Comparison of ENCODE assay signal across 9 mouse cellular contexts in genomic region chr8:60632933-60633655, GRCm38 (mm10). TPM values are rescaled to one million over a fixed set of nuclear protein-coding genes. Genes with fewer than 3 reads are reported as not detected.
DNase-seq lines count a peak whose midpoint lies in the region; ATAC-seq and TF ChIP-seq lines count a peak whose summit lies in the region.
"Had no signal": no experiment of that assay in that cellular context is flagged by ENCODE, and none has a peak within 500 bp of the region (broad histone marks: within the 10 kb centered on the region; RNA-seq: fewer than 3 reads in every experiment).

No protein-coding gene starts in this region.

- no peak for TF ChIP-seq EP300 in liver, embryonic 14.5 days (IDR thresholded peaks at IDR 0.05; ENCODE audit: low read depth)

- H3K9me3 ChIP-seq in hindbrain, embryonic 13.5 days: no peaks in the 10 kb centered on the region
- no peaks in the 10 kb centered on the region for H3K9me3 ChIP-seq in liver, embryonic 14.5 days (ENCODE audit: control insufficient read depth, low read length)

- DNase-seq in heart, adult 18-20 months: peak; percentile 9 to 48
- no peak for DNase-seq in heart, adult 8-10 months (ENCODE audit: low spot score)
- DNase-seq in urinary bladder, postnatal 14 days (ENCODE audit: low spot score): peak; percentile 26
- DNase-seq in urinary bladder, postnatal 4 days (ENCODE audit: low spot score in 2 of 2): no peak
- DNase-seq in liver, embryonic 14.5 days (ENCODE audit: low read depth in 3 of 3, low spot score in 3 of 3): no peak
- peak; percentile 11 for DNase-seq in retina, postnatal 7 days (ENCODE audit: low read depth, low spot score)
- no peak for DNase-seq in cerebellum, adult 11-12 months

- peak overlapping the region; percentile 68 for H3K4me3 ChIP-seq in hindbrain, embryonic 13.5 days
- H3K4me3 ChIP-seq in liver, embryonic 14.5 days (ENCODE audit: insufficient read depth in 1 of 2, low read depth in 2 of 2, low read length in 2 of 2): peak overlapping the region; percentile 40 to 51

- peak overlapping the region; percentile 98 for H3K4me2 ChIP-seq in hindbrain, embryonic 13.5 days
- peak overlapping the region; percentile 55 for H3K4me2 ChIP-seq in liver, embryonic 14.5 days (ENCODE audit: low read depth)

- H3K27ac ChIP-seq in hindbrain, embryonic 13.5 days: peak overlapping the region; percentile 79
- H3K27ac ChIP-seq in liver, embryonic 14.5 days: no peak overlapping the region

- H3K4me1 ChIP-seq in hindbrain, embryonic 13.5 days (replicated peaks): peaks cover 16% of the 10 kb centered on the region
- peaks cover 0 to 3% of the 10 kb centered on the region in 2 experiments; a peak in 2 of 4 replicates for H3K4me1 ChIP-seq in liver, embryonic 14.5 days (replicated peaks; ENCODE audit: control insufficient read depth in 2 of 2, insufficient read depth in 2 of 2, low read length in 1 of 2)

- peaks cover 16% of the 10 kb centered on the region for H3K27me3 ChIP-seq in hindbrain, embryonic 13.5 days
- peaks cover 15% of the 10 kb centered on the region for H3K27me3 ChIP-seq in liver, embryonic 14.5 days (ENCODE audit: control insufficient read depth, insufficient read depth, low read length)

- peak overlapping the region; percentile 83 for H3K9ac ChIP-seq in hindbrain, embryonic 13.5 days
- H3K9ac ChIP-seq in liver, embryonic 14.5 days (replicated peaks): no peak overlapping the region

- no peaks in the 10 kb centered on the region for H3K36me3 ChIP-seq in hindbrain, embryonic 13.5 days
- no peaks in the 10 kb centered on the region for H3K36me3 ChIP-seq in liver, embryonic 14.5 days (replicated peaks; ENCODE audit: control insufficient read depth, insufficient read depth, low read depth)

- TF ChIP-seq CTCF in liver, embryonic 14.5 days (IDR thresholded peaks at IDR 0.05; ENCODE audit: low read depth): no peak; the same call in 1 of the 2 replicates

- WGBS in hindbrain, embryonic 13.5 days: under 1% methylated on average over 56 of the region's 56 CpGs
- under 1% methylated on average over 56 of the region's 56 CpGs for WGBS in liver, embryonic 14.5 days (ENCODE audit: insufficient replicate concordance)

- ATAC-seq in hindbrain, embryonic 13.5 days (ENCODE audit: low FRiP score): no peak
- peak; percentile 58; the same call in 1 of the 2 replicates for ATAC-seq in liver, embryonic 14.5 days (ENCODE audit: insufficient read depth)

RNA-seq across cellular contexts. Expression of gene Mfap3l, which starts 0.5 kb away (rescaled TPM):
- 10 to 100 TPM; 13.6 to 14.3 TPM for total RNA-seq in heart, adult 18-20 months (2021)
- 10 to 100 TPM; 12.9 to 17.4 (median 14.7) TPM for total RNA-seq in heart, adult 8-10 months (2022)
- 1.7 and 2.4 TPM in 2 replicates for polyA plus RNA-seq in hindbrain, embryonic 13.5 days (2015; fragmentation: Nextera tagmentation; extraction: Ambion mirVana)
- 0.24 and 0.30 TPM in 2 replicates for polyA plus RNA-seq in liver, embryonic 14.5 days (2012; rRNA removed)
- polyA plus RNA-seq in liver, embryonic 14.5 days (2014; fragmentation: Nextera tagmentation; extraction: Ambion mirVana): 0.24 and 0.43 TPM in 2 replicates
- total RNA-seq: MEL had no signal

Comparison
In these comparisons a context has a peak if more than half of its experiments do, and no peak if none do; other contexts are left out.
1. DNase-seq: peak in heart, adult 18-20 months (2 of 2), urinary bladder, postnatal 14 days (single experiment) and retina, postnatal 7 days (single experiment); none in heart, adult 8-10 months (single experiment), urinary bladder, postnatal 4 days (0 of 2), liver, embryonic 14.5 days (0 of 3) and cerebellum, adult 11-12 months (single experiment).